Mouse (Mus musculus) regulatory T cell (primary cell): ENCODE data around the gene Erc2.

Source experiments
- in situ Hi-C: fragments of 300-600 bp; cut with MboI, MseI; formaldehyde crosslinking; loops from one replicate; pipeline ENCODE4 v1.15.1; 2025; ENCODE audit warnings: high pct_unique_total_duplicates

Erc2 gene

DNA sequence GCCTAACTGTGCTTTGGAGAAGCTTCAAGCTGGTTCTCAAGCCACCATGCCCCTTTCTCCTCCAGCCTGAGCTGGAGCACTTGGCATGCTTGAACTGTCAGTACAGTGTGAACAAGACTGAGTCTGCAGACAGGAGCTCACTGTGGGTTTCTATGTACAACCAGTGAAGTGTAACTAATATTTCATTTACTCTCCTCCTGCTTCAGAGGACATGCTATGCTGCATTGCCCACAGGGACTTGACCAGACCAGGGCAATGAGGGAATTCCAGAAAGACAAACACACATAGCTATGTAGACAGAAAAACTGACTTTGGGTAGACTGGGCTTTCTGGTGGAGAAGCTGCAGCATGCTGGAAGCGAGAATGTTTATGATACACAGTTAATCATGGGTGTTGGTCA, 311.3 kb downstream of the Erc2 start:
- in situ Hi-C loops = no loop called here

DNA sequence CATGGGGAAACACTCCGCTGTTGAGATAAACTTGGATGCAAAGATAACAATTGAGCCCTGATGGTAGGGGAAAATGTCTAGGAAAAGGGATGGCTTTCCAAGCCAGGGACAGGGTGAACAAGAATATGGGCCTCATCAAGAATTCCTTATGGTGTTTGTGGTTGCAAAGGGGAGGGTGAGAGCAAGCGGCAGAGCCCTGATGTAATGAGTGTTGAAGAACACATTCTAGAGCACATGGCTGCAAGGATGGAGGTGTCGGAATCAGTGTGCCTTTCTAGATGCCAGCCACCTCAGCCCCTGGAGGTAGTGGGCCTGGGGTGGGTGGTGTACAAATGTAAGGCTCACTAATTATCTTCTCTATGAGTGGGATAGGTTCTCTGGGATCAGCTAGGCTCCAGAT, 313.5 kb downstream of the Erc2 start:
- in situ Hi-C loops = no loop called here

DNA sequence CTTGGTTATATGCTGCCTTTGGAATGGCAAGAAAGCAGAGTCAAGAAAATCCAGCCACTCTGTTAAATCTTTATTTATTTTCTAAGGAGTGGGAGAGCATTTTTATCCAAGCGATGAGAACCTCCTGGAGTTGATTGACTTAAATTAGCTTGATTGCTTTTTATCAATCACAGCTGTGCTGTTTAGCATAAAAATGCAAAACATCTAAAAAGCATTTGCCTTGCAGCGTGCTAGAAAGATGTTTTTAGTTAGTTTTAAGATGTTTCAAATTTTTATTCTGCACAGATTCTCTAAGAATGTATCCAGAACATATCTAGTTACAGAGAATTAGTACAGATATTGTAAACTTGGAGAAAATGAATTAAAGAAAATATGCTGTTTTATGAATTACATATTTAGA, 315.7 kb downstream of the Erc2 start:
- in situ Hi-C loops = no loop called here

DNA sequence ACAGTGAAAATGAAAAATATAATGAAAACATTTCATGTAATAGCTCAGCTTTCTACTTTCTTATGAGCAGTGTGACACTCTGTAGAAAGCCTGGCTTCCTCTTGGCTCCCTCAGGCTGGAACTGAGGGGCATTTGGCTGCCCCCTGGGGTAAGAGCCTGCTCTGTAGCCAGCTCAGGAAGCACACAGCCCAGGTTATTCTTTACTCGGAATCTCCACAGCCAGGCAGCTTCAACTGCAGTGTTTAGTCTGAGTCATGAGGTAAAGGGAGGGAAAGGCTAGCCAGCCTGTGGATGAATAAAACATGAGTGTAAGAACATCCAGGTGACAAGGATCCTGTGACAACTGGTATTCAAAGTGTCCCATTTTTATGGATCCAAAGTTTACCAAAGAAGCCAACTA, 323.0 kb downstream of the Erc2 start:
- in situ Hi-C loops = no loop called here

DNA sequence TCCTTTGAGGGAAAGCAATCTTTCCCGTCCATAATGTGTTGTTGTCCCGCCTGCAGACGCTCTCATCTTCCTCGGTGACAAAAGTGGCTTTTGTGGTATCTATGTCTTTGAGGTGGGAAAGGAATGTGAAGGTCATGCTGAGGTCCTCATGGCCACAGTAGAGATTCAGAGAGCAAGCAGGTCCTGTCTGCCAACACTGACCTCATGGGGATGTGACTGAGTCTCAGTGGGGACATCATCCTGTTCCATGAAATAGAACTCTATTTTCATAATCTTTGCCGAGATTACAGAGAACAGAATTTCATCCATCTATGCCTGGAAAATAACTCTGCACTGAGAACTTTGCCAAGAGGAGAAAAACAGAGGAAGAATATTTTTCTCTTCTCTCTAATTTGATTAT, 324.0 kb downstream of the Erc2 start:
- in situ Hi-C loops = no loop called here

DNA sequence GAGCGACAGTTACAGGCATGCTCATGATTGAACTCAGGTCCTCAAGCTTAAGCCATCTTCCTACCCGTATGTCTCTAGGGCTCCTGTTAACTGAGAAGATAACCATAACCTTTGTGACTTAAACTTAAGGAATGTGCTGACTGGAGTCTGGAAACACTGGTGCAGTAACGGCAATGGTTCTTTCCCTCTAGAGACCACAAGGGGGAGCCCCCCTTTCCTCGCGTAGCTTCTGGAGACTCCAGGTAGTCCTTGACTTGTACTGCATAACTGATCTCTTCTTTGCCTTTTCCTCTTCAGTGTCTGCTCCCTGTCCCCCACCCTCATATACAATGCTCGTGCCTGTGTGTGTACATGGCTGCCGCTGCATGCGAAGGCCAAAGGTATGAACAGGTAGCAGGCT, 326.2 kb downstream of the Erc2 start:
- in situ Hi-C loops = no loop called here

DNA sequence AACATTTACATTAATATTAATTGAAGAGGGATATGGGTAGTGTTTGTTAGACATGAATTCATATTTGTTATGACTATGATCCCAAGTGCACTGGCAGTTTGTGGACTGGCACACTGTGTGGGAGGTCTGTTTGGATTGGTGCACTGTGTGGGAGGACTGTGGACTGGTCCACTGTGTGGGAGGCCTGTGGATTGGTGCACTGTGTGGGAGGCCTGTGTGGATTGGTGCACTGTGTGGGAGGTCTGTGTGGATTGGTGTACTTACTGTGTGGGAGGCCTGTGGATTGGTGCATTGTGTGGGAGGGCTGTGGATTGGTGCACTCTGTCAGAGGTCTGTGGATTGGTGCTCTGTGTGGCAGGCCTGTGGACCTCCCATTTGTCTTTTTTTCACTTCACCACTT, 331.6 kb downstream of the Erc2 start:
- in situ Hi-C loops = no loop called here

DNA sequence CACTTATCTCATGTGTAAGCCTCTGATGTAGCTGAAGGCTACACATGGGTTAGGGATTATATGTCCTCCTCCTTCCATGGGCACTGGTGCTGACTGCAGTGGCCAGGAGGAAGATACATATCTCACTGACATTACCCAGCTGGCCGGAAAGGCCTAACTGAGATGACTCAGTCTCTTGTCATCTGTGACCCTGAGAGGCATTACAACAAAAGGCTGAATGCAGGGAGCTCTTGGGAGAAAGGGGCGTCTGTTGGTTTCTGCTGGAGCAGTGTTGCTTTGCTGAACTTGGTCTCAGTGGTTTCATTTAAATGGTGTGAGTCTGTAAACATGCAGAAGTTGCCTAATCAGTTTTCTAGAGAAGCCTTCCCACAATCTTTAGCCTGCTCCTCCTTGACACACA, 334.6 kb downstream of the Erc2 start:
- in situ Hi-C loops = no loop called here

DNA sequence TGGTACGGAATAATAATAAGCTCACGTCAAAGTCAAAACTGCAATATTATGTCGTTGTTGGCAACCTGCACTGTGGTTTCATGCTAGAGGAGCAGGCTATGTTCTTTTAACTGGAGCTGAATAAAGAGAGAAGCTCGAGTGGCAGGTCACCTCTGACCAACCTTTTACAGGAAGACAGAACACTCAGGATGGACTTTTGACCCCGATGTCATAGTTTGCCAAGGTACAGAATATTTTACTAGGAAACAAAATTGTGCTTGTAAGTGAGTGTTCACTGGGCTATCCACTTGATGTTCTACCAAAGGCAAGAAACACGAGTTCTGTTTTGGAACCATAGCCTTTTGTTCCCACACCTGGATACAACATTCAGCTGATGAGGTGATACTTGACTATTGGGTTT, 351.5 kb downstream of the Erc2 start:
- in situ Hi-C loops = loop anchor here (10.0 kb wide), 1 partner anchor 531 kb away; the partner anchor contains the start of gene Wnt5a

DNA sequence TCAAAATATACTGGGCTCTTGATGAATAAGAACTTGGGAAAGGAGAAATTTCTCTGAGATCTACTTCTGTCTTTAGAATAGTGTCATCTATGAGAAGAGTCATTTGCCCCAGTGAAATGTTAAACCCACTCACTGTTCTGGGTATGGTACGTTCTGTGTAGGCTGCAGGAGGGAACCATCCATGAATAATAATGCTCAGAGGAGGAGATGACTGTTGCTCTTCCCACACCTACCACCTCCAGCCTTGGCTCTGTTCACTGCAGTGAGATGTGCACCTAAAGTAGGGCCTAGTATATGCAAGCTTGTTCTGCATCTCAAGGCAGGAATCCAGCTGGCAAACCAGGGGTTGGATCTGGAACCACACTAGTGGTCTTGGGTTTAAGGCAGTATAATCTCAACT, 353.4 kb downstream of the Erc2 start:
- in situ Hi-C loops = loop anchor here (10.0 kb wide), 1 partner anchor 529 kb away; the partner anchor contains the start of gene Wnt5a

DNA sequence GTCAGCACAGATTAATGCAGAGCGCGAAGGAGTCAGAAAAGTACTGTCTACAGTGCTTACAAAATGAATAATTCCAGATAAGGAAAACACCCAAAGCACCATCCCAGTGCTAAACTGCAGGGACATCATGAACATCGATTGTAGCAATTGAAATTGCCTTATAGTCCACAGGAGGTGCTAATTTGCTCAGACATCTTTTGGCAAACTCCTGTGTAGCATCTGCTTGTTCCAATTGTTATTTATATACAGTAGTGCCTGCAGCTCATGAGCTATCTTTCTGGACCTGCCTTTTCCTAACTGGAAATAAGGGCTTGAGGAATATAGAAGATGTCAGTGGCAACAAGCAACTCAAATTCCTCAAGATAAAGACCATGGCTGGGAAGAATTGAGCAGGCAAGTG, 362.5 kb downstream of the Erc2 start:
- in situ Hi-C loops = no loop called here

DNA sequence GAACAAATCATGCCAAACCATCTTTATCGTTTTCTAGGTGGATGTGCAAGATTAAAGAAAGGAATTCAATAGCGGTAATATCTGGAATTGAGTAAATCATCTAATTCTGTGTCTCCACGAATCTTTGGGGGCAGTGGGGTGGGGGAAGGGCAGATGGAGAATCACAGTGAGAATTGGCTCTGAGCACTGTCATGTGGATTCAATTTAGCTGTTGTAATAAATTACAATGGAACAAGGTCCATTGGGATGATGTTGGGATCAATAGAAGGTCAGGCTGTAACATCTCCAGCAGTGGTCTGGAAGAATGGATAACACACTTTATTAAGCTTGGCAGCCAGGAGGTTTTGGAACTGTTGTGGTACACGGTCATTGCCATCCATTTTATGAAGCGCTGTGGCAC, 363.0 kb downstream of the Erc2 start:
- in situ Hi-C loops = no loop called here

DNA sequence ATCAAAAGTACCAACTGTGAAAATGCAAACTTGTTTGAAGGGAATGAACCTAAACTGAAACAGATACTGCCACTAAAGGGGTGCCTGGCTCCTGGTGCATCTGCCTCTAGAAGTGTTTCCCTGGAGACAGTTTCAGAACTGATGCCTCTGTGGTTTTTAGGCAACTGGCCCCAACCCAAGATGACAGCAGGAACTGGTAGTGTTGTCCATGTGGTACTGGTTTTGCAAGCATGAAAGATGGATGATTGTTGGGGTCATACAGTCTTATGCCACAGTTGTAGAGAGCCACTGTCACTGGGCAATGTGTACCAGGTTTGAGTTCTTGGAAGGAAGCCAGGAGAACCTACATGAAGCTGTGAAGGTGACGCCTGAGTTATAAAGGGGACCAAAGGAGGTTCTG, 365.2 kb downstream of the Erc2 start:
- in situ Hi-C loops = no loop called here

DNA sequence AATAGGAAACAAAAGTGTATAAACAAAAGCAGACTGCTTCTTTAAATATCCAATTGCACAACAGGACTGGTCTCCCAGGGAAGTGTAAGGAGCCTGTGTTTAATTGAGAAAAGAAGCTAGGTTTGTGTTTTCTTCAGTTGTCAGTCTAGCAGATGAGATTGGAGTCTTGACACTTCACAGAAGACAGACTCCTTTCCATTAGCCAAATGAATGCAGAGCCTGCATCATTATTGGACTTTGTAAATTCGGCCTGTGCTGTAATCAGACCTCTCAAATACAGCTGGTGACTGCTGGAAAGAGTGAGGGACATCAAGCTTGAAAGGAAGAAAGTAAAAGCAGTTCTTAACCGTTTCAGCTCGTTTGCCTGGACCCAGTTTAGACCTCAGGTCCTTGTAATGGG, 376.3 kb downstream of the Erc2 start:
- in situ Hi-C loops = no loop called here

DNA sequence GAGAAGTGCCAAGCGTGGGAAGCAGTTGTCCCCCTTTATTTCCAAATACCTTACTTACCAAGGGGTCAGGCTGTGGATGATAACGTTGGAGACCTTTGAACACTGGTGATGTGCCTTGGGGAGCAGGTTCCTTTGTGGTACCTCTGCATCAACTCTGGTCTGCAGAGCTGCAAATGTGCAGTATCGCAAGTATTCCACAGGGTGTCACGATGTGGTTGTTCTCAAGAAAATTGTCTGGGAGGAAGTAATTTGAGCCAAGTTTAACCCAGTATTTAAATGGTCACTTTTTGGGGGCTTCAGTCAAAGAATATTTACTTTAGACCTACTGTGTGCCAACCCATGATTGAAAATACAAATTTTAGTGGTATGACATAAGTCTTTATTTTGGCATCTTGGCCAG, 381.8 kb downstream of the Erc2 start:
- in situ Hi-C loops = no loop called here

DNA sequence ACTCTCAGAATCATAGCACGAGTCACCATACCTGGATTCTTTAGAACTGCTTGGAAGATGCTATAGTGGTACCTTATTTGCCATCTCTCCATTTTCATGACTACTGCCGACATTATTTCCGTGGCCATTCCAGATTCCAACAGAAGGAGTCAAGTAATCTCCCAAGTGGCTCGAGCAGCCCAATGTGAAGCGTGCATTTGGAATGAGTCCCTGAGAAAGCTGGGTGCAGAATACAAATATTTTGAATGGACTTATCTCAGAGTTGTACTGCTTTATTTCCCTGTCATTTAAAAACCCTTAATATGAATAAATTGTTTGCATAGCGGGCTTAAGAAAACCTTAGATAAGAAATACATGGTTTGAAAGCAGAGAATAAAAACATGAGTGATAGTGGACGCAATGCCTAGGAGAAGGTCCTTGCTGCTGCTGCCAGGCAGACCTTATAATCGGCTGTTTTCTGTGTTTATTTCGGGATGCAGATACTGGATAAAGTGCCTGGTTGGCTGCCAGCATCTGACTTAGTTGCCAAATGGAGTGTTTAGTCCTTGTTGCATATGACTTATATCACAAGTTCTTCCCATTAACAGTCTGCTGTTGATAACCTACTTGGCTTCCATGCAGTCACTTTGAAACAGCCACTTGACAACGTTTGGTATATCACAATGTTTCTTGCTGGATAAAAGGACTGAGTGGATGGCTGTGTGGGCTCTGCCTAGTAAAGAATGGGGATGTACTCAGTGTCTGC, 388.5 kb downstream of the Erc2 start:
- in situ Hi-C loops = no loop called here

DNA sequence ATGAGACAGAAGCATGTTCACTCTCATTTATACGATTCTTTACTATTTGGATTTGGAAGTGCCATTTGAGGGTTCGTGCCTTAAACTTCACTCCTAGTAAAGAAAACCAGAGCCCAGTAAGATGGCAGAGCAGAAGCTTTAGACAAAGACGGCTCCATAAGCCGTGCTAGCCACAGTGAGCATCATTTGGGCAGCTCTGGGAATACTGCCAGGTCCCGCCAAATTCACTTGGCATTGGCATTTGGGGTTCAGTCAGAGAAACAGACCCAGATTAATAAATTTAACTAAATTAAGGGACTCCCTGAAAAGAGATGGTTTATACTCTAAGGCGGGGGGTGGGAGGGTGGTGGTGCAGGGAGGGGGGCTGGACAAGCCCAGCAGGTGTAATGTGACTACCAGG, 401.0 kb downstream of the Erc2 start:
- in situ Hi-C loops = no loop called here

DNA sequence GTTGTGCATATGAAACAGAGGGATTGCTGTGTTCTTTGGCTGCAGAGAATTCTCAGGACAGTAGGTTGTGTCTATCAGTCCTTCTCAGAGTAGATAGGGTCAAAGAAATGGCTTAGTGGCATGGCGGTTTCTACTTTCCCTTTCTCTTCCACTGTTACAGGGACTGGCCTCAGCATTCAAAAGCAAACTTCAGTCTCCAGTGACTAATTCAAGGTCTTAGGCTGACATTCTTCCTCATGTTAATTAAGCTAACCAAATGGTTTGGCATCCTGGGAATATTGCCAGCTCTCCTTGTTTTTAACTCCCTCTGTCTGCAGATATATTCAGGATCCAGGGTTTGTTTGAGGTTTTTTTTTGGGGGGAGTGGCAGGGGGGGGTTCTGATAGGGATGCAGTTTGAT, 408.6 kb downstream of the Erc2 start:
- in situ Hi-C loops = no loop called here

DNA sequence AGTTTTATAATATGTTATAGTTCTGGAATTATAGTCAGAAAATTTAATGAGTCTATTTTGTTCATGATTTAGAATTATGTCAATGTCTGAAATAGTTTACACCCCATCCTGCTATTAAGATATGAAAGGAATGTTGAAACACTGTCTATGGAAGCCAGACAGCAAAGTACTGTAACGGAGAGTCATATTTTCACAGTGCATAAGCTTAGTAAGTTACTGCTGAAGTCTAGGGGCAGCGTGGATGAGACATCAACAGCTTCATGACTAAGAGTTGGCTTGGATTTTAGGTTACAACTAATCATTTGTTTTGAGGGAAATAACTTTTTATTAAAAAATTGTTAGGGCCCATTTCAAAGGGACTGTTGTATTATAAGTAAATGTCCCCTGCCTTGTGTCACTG, 412.8 kb downstream of the Erc2 start:
- in situ Hi-C loops = no loop called here

DNA sequence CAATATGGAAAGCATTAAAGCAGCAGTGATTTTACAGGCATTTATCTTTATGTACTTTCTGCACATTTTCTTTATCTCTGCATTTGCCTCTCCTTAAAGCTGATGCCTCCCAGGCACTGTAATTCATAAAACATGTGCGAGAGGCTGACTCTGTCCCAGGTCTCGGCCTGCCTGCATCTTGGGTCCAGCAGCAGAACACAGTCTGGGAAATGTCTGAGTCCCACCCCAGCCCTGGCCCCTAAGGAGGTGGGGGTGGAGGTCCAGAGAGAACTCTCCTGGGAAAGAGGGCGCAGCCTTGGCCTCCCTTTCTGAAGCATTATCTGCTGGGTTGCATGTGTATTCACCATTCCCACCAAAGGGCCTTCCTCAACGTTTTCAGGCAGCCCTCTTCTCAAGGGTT, 420.9 kb downstream of the Erc2 start:
- in situ Hi-C loops = no loop called here

DNA sequence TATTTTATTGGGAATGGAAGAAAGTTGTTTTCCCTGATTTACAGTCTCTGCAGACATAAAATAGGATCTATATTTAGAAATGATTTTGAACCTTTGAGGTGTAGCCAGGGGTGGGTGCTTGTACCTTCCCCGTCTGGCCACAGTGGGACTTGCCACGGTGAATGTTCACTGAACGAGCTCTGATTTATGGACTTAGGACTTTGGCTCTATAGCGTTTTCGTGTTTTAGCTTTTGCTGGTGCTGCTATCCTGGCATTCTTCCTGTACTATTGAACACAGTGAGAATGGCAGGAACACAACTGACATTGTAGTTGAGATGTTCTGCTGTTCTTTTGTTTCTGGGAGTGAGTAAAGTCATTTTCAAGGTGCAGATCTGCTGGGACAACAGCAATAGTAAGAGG, 429.4 kb downstream of the Erc2 start:
- in situ Hi-C loops = no loop called here

DNA sequence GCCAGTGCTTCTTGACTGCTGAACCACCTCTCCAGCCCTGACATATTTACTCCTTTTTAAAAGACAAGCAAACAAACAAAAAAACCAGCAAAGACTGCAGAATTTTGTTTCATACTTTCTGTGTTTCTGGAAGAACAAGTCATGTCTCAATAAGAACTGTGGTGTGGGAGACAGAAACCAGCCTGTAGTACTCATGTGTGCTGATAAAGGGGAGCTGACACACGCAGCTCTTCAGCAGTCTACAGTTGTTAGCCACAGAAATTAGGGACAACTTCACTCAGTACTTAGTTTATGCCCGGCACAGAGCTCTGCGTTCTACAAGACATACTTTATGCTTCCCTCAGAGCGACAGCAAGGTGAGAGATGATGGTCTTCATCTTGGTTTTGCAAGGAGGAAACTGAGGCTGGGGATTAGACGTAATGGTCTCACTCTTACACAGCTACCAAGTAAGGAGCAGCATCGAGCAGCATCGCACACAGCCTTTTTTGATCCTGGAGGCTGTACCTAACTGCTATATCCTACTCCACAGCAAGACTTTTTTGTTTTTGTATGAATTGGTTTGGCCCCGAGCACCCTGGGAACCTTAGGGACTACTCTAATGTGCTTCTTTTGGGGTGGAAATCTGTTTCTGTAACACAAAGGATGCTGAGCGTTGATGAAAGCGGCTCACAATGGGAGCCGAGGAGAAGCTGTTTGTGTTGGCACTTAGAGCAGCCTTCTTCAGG, 435.1 kb downstream of the Erc2 start:
- in situ Hi-C loops = no loop called here
